Mouse (Mus musculus) Patski (cell line): ENCODE measurements around the gene Erfe. TPM values are rescaled to one million over a fixed set of nuclear protein-coding genes. Genes with fewer than 3 reads are reported as not detected.

Experiments used
- ATAC-seq: fragments of 100-300 bp; one replicate; pipeline ENCODE4 v1.8.0; 2021
- CTCF ChIA-PET: fragments of 350-600 bp; sonication (Branson Sonifier 250); formaldehyde crosslinking; loops from one replicate; lab custom pipeline; 2022; ENCODE audit warnings: inconsistent platforms; lab: Charles Lee
- POLR2A ChIA-PET: fragments of 350-600 bp; sonication (Branson Sonifier 250); formaldehyde crosslinking; loops from one replicate; lab custom pipeline; 2022; ENCODE audit warnings: antibody characterized with exemption, inconsistent platforms; lab: Charles Lee
- DNase-seq: peaks from one replicate; pipeline ENCODE4 v3.0.0-alpha.2; 2011; ENCODE audit warnings: low read depth, low spot score
- H3K27me3 ChIP-seq: fragments of 371-371 bp; one replicate; pipeline ENCODE4 v1.5.1; 2021
- CTCF ChIP-seq: fragments of 100-300 bp; IDR thresholded peaks from one replicate; pipeline ENCODE4 v1.5.1; 2021
- in situ Hi-C: fragments of 300-500 bp; cut with MboI; formaldehyde crosslinking; loops from 3 replicates; pipeline ENCODE4 v1.11.1; 2018; ENCODE audit warnings: low pct_unique_long_range_greater_than_20kb, mixed read lengths
- polyA plus RNA-seq: library from polyadenylated mRNA; unstranded; gene quantifications from one replicate; pipeline ENCODE4 v1.2.3, GENCODE M21; 2021

The Erfe gene
- polyA plus RNA-seq, 1 experiment from 2014 or later = 0.50 TPM

GRCm38 (mm10) chr1:91419862-91420600, 53.8 kb downstream of the Erfe start:
- ATAC-seq (no peak), DNase-seq (no peak)
- no peaks in the 10 kb centered on the region for H3K27me3 ChIP-seq
- in situ Hi-C loops = no loop called here
- no peak for TF ChIP-seq CTCF
- ChIA-PET POLR2A (no interaction called here), CTCF (interaction anchor here (1.5 kb wide), 1 partner anchor 63 kb away, joined by 6 read pairs; no protein-coding TSS in a partner anchor)

GRCm38 (mm10) chr1:91420601-91421065, 54.4 kb downstream of the Erfe start:
- H3K27me3 ChIP-seq = no peaks in the 10 kb centered on the region
- in situ Hi-C loops = no loop called here
- TF ChIP-seq CTCF = no peak
- ATAC-seq (no peak), DNase-seq (no peak)
- ChIA-PET CTCF (interaction anchor here (1.5 kb wide), 1 partner anchor 63 kb away, joined by 6 read pairs; no protein-coding TSS in a partner anchor), POLR2A (no interaction called here)

Other genes starting within 250 kb of the Erfe start
- 0.03 TPM for gene Rbm44, start 221.3 kb upstream of the Erfe start, polyA plus RNA-seq
- not detected for gene Ramp1, start 186.6 kb upstream of the Erfe start, polyA plus RNA-seq
- gene Ube2f, start 116.1 kb upstream of the Erfe start, polyA plus RNA-seq = 94.5 TPM
- 98.6 TPM for gene Scly, start 68.1 kb upstream of the Erfe start, polyA plus RNA-seq
- gene Espnl, start 44.4 kb upstream of the Erfe start, polyA plus RNA-seq = 0.14 TPM
- gene Klhl30, start 15.4 kb upstream of the Erfe start, polyA plus RNA-seq = 27.2 TPM
- gene Ilkap, start 32.4 kb downstream of the Erfe start, polyA plus RNA-seq = 82.4 TPM
- gene Hes6, start 47.6 kb downstream of the Erfe start, polyA plus RNA-seq = 52.9 TPM
- 9.7 TPM for gene Per2, start 92.9 kb downstream of the Erfe start, polyA plus RNA-seq
- gene Traf3ip1, start 128.2 kb downstream of the Erfe start, polyA plus RNA-seq = 19.0 TPM
- 15.4 TPM for gene Asb1, start 174.1 kb downstream of the Erfe start, polyA plus RNA-seq